Mouse (Mus musculus): Measurements from ENCODE around the gene Iqck.

DNA sequence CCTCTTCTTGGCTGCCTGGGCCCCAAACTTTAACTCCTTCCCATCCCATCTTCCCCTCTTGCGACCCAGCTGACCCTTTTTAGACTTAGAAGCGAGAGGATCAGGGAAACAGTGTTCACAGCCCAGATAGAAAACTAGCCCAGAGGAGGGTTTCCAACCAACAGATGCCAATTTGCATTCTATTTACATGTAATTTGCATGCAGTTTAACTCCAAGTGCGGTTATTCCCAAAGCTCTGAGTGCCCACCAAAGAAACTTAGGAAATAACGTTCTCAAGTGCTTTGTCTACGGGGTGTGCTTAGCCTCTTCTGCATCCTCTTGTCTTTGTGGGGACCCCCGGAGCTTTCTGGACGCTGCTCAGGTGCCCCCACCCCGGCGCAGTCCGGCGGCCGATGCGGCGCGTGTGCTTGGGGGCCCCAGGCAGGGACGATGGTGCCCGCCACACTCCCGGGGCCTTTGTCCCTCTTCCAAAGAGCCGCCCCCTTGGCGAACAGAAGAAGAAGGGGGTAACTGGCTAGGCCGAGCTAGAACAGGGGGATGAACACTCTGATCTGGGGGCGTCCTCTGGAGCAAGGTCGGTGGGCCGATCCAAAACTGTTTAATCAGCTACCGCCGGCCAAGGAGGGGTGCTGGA is 138.2 kb downstream of the Iqck start:
- no peak for TF ChIP-seq CTCF (IDR thresholded peaks at IDR 0.05; ENCODE audit: low read depth)
- TF ChIP-seq EP300 (optimal IDR thresholded peaks at IDR 0.05), result no peak

Measured in stomach, postnatal 0 days (tissue).